Mouse (Mus musculus) 3134 (cell line): ENCODE results near the gene S100a1.

Experiments
- DNase-seq: peaks from one replicate; pipeline ENCODE4 v3.0.0-alpha.2; 2011; ENCODE audit warnings: low spot score; ENCODE audit not compliant: insufficient read length; ENCODE audit errors: extremely low read depth

The S100a1 gene

GRCm38 (mm10) chr3:90513796-90514590 lies at the start of gene S100a1, which contains the start of gene S100a13:
S100a1 (minus strand) TSS chr3:90514392.
S100a13 (plus strand) TSS chr3:90514435.
- DNase-seq, result peak; percentile 83

DNA sequence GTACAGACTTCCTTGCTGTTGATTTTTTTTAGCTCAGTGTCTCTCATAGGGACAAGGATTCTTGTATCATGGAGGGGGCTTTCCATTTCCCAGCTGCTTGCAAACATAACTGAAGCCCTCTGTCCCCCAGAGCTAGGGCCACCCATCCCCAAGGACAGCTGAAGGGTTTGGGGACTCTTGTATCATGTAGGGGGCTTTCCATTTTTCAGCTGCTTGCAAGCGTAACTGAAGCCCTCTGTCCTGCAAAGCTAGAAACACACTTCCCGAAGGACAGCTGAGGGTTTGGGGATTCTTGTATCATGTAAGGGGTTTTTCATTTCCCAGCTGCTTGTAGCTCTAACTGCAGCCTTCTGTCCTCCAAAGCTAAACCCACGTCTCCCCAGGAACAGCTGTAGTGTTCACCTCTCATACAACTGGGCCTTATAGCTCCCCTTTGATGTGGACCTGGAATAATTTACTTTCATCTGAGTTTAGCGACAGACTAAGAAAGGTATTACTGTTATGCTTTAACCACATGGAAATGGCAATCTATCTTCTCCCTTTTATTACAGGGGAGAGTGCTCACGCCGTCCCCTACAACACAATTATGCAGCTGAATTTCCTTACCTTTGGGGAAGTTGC lies 45.9 kb upstream of the S100a1 start, which contains the start of gene S100a3:
TSS of gene S100a3 (plus strand) at position 571 of the 621 bp plus-strand sequence.
- no peak for DNase-seq

DNA sequence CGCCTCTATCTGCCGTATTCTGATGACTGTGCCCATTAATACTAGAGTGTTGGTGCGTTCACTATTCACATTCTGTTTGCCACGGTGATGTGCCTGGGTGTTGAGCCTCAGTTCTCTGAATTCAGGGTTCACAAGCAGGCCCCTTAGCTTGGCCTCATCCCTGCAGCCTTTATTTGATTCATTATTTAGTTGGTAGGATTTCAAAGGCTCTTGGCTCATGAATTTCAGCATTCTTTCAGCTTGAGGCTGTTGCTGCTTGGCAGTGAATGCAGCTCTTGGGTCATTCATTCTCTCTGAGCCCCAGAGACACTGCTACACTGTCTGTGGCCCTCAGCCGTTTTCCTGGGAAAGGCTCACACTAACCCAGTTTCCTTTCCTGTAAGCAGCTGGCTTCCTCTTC lies 41.8 kb upstream of the S100a1 start:
- peak; percentile 23 for DNase-seq

- DNase-seq, result no peak
Measured at GRCm38 (mm10) chr3:90552231-90552630, 38.0 kb upstream of the S100a1 start.

DNA sequence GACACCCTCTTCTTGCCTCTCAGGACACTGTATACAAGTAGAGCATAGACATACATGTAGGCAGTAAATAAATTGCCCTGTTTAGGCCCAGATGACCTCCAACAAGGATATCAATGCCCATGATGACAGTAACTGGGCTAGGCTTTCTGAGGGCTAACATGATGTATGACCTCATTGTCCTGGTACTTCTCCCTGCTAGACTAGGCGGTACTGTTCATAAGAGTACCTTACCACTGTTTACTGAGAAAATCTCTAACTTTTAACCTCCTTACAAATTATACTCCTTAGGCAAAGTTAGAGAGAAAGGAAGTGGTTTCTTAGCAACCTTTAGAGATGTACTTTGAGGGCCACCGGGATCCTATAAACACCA lies 36.2 kb upstream of the S100a1 start:
- DNase-seq, result no peak

- peak; percentile 74 for DNase-seq
Measured at GRCm38 (mm10) chr3:90549676-90550420, 35.7 kb upstream of the S100a1 start.

DNA sequence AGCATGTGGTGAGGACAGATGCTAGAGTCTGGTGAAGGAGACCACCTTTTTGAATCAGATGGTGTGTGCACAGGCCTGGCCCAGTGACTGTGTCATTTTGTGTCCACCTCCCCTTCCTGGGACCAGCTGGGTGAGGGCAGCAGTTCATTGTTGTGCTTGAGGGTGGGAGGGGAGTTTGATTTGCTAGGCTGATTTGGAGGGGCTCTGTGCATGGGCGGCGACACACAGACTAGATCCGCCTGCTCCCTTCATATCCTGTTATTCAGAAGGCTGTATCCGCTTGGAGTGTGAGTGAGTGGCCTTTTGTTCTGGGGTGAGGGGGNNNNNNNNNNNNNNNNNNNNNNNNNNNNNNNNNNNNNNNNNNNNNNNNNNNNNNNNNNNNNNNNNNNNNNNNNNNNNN lies 26.7 kb upstream of the S100a1 start:
- no peak for DNase-seq

DNA sequence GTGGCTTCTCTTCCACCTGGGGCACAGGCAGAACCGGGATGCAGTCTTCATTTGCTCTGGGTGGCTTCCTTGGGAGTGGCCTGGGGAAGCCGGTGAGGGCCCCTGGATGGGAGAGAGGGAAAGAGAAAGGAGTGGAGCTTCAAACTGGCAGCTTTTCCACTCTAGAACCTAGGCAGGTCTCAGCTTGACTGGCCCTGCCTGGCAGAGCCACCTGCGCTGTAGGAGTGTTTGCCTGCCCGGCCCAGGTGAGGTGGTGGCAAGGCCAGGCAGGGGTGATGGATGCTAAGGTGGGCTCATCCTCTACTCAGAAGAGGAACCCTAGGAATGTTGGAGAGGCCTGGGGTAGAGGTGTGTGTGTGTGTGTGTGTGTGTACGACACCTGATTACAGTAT lies 23.7 kb upstream of the S100a1 start:
- no peak for DNase-seq

GRCm38 (mm10) chr3:90537141-90537904 lies 23.1 kb upstream of the S100a1 start, which contains the start of gene S100a16:
S100a16 (plus strand) TSS chr3:90537254.
- DNase-seq, result peak; percentile 72

DNA sequence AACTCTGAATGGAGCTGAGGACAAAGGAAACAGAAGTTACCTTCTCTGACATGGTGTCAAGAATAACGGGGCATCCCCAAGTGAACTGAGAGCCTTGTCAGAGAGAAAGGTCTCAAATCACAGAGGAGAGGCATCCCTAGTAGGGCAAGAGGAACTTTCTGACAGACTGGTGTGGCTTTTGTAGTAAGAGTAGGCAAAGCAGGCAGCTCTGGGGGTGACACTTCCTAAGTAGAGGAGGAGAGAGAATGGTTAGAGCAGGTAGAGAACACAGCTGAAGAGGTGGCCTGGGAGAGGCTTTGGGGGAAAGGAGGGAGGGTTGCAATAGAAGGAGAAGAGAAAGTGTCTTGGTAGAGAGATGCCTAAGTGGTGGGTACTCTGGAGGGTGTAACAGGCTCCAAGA lies 21.3 kb upstream of the S100a1 start:
- no peak for DNase-seq

- DNase-seq, result no peak
Measured at GRCm38 (mm10) chr3:90531713-90532112, 17.5 kb upstream of the S100a1 start.

GRCm38 (mm10) chr3:90527291-90527873 lies 13.2 kb upstream of the S100a1 start:
- no peak for DNase-seq

- DNase-seq, result peak; percentile 42
Measured at GRCm38 (mm10) chr3:90526580-90526979, 12.4 kb upstream of the S100a1 start, which contains the start of gene S100a14. S100a14 (plus strand) TSS chr3:90526856.

DNA sequence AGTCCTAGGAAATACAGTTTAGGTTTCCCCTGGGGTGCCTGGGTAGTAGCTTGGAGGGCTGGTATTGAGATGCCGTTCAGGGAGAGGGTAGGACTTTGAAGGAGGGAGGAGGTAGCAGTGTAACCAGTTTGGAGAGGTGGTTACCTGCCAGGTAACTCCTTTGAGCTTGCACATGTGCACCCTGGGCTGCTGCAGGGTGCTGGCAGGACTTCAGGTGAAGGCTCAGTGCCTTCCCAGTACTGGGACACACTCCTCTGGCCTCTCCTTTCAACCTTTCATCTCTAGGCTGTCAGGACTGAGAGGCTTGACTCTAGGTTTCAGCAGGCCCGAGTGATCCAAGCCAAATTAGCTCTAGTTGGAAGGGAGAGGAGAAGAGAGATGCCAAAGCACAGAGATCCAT lies 11.9 kb upstream of the S100a1 start:
- DNase-seq, result no peak

- DNase-seq, result peak; percentile 57
Measured at GRCm38 (mm10) chr3:90525421-90525820, 11.2 kb upstream of the S100a1 start.

DNA sequence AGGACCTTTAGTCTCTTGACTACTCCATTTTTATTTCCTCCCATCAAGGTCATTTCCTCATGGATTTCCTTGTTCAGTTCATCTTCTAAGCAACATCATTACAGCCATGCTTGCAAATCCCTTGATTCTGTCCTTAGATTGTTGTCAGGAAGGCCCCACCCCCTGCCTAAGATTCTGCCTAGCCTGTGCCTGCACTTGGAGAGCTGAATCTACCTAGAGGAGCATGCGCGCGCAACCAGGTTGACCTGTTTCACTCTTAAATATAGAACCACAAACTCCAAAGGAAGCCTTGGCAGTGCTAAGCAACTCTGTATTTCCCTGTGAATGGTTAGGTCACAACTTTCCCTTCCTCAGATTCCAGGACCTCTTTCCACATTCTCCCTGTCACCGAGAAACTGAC lies 3.5 kb upstream of the S100a1 start:
- DNase-seq, result no peak

GRCm38 (mm10) chr3:90515789-90516188 lies 1.6 kb upstream of the S100a1 start:
- DNase-seq, result no peak

DNA sequence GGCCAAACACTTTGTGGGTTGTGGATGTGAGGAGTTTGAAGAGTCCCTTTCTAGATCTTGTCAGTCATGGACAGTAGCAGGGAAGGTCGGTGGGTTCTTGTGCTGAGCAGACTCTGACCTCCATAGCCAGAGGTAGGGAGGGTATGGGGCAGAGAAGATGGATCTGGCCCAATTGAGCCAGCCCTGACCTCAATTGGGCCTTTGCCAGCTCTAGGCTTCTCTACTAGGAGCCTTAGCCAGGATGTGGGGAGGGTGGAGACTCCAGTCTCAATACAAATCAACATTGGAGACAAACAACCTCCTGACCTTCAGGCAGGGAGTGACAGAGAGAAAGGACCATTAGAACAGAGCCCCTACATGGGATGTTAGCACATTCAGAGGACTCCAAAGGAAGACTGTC lies 1.1 kb upstream of the S100a1 start:
- DNase-seq, result no peak

DNA sequence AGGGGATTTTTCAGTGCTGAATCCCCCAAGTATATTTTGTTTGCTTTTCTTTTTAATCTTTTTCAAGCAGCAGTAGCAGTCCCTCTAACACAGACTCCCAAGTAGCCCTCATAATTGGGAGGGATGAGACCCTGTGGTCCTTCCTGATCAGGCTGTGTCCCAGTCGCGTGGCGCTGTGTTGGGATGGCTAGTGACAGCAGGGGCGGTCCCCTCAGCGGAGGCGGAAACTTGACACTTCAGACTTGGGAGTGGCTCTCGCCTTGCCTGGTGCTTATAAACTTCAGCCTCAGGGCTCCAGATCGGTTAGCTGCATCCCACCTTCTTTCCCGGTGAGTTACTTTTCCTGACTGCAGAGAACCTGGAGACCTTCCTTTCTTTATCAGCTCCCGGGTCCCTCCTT lies 499 bp upstream of the S100a1 start:
- DNase-seq, result peak; percentile 71

GRCm38 (mm10) chr3:90512948-90513642 lies 1.1 kb downstream of the S100a1 start:
- no peak for DNase-seq
